Mouse (Mus musculus) left cerebral cortex, postnatal 14 days (tissue): ENCODE results near the gene Wfdc2. TPM values are rescaled to one million over a fixed set of nuclear protein-coding genes. Genes with fewer than 3 reads are reported as not detected.
"Not testable (repeated sequence)": the region's sequence is repeated elsewhere in the genome, so short reads cannot be mapped to it uniquely, and the experiment has no call there.

ENCODE experiments used
- DNase-seq, 2 experiments: peaks; one replicate each; pipeline ENCODE4 v3.0.0; 2021 to 2022; ENCODE audit warnings: low spot score in 2 of 2, mixed read lengths in 1 of 2
- intact Hi-C: fragments of 180-260 bp; cut with DNase I; formaldehyde crosslinking; loops from one replicate; pipeline ENCODE4 v1.15.1; 2025
- total RNA-seq, 2 experiments: library from RNA; stranded (reverse); gene quantifications; 2 replicates each; pipeline ENCODE4 v1.2.3; 2021

Wfdc2 gene
- total RNA-seq, 2 experiments from 2014 or later: 1.0 to 1.6 TPM

- intact Hi-C loops: no loop called here
- no peak for DNase-seq
Measured at GRCm38 (mm10) chr2:164603482-164603881, 41.3 kb downstream of the Wfdc2 start.

- intact Hi-C loops: no loop called here
- DNase-seq: no peak
Measured at GRCm38 (mm10) chr2:164604411-164604810, 42.2 kb downstream of the Wfdc2 start.

- intact Hi-C loops: no loop called here
- no peak for DNase-seq
Measured at GRCm38 (mm10) chr2:164608781-164609180, 46.6 kb downstream of the Wfdc2 start.

GRCm38 (mm10) chr2:164613471-164613870 lies 51.3 kb downstream of the Wfdc2 start, which contains the start of the genes Wfdc6b and Wfdc8:
Gene Wfdc6b (plus strand): TSS chr2:164613522.
Gene Wfdc8 (minus strand): TSS chr2:164613626.
- DNase-seq, intact Hi-C loops: not testable (repeated sequence)

- DNase-seq: no peak
- intact Hi-C loops: no loop called here
Measured at GRCm38 (mm10) chr2:164615386-164615785, 53.2 kb downstream of the Wfdc2 start.

Other genes starting within 250 kb of the Wfdc2 start
- not detected for gene Svs6, start 245.7 kb upstream of the Wfdc2 start, total RNA-seq
- not detected for gene Svs5, start 229.7 kb upstream of the Wfdc2 start, total RNA-seq
- not detected for gene Slpi, start 173.3 kb upstream of the Wfdc2 start, total RNA-seq
- gene Rbpjl, start 159.3 kb upstream of the Wfdc2 start, total RNA-seq: under 1 TPM; 0.32 to 0.42 TPM
- gene Matn4, start 157.3 kb upstream of the Wfdc2 start, total RNA-seq: 10 to 100 TPM; 13.4 to 15.0 TPM
- 10 to 100 TPM; 60.0 to 79.0 TPM for gene Sdc4, start 118.5 kb upstream of the Wfdc2 start, total RNA-seq
- gene Sys1, start 105.4 kb upstream of the Wfdc2 start, total RNA-seq: 10 to 100 TPM; 38.0 to 44.4 TPM
- 10 to 100 TPM in 1 of 2 experiments, 1 to 10 TPM in 1; 1.9 to 12.2 TPM for gene Gm20458, start 101.4 kb upstream of the Wfdc2 start, total RNA-seq
- not detected for gene Trp53tg5, start 88.7 kb upstream of the Wfdc2 start, total RNA-seq
- 100 to 1,000 TPM; 112 to 116 TPM for gene Dbndd2, start 76.3 kb upstream of the Wfdc2 start, total RNA-seq
- 100 to 1,000 TPM; 115 to 122 TPM for gene Pigt, start 64.9 kb upstream of the Wfdc2 start, total RNA-seq
- gene Spint3, start 11.0 kb downstream of the Wfdc2 start, total RNA-seq: not detected
- gene Wfdc6a, start 23.0 kb downstream of the Wfdc2 start, total RNA-seq: under 1 TPM; 0.72 to 0.92 TPM
- gene Eppin, start 31.2 kb downstream of the Wfdc2 start, total RNA-seq: not detected
- gene Wfdc6b, start 51.1 kb downstream of the Wfdc2 start, total RNA-seq: not detected
- gene Wfdc8, start 51.2 kb downstream of the Wfdc2 start, total RNA-seq: not detected
- gene Wfdc16, start 76.4 kb downstream of the Wfdc2 start, total RNA-seq: not detected
- gene Wfdc10, start 93.6 kb downstream of the Wfdc2 start, total RNA-seq: not detected
- not detected for gene Wfdc9, start 94.2 kb downstream of the Wfdc2 start, total RNA-seq
- not detected for gene Wfdc11, start 111.7 kb downstream of the Wfdc2 start, total RNA-seq
- gene Wfdc13, start 122.7 kb downstream of the Wfdc2 start, total RNA-seq: not detected
- gene Spint4, start 136.1 kb downstream of the Wfdc2 start, total RNA-seq: not detected
- not detected for gene Spint5, start 152.9 kb downstream of the Wfdc2 start, total RNA-seq
- 1 to 10 TPM in 1 of 2 experiments, under 1 TPM in 1; 0.92 to 1.1 TPM for gene Wfdc3, start 183.5 kb downstream of the Wfdc2 start, total RNA-seq
- gene Dnttip1, start 183.6 kb downstream of the Wfdc2 start, total RNA-seq: 10 to 100 TPM; 32.8 to 35.6 TPM
- gene Ube2c, start 207.5 kb downstream of the Wfdc2 start, total RNA-seq: 1 to 10 TPM; 2.0 to 3.0 TPM
- 1 to 10 TPM in 1 of 2 experiments, not detected in 1; 1.1 TPM for gene Tnnc2, start 217.6 kb downstream of the Wfdc2 start, total RNA-seq
- 10 to 100 TPM; 46.0 to 46.8 TPM for gene Snx21, start 223.4 kb downstream of the Wfdc2 start, total RNA-seq
- gene Acot8, start 242.5 kb downstream of the Wfdc2 start, total RNA-seq: 10 to 100 TPM; 25.8 to 27.7 TPM
- 1 to 10 TPM; 7.7 to 8.3 TPM for gene Zswim3, start 242.7 kb downstream of the Wfdc2 start, total RNA-seq